Mouse (Mus musculus) frontal cortex, postnatal 14 days (tissue): Measurements from ENCODE around the gene Cd163l1.

Experiments
- DNase-seq, 2 experiments: peaks; one replicate each; pipeline ENCODE4 v3.0.0; 2022; ENCODE audit warnings: low spot score in 2 of 2

Cd163l1 gene

GRCm38 (mm10) chr7:140220375-140220774 is 2.3 kb downstream of the Cd163l1 start:
- no peak for DNase-seq

GRCm38 (mm10) chr7:140224209-140224608 is 6.1 kb downstream of the Cd163l1 start:
- no peak for DNase-seq

GRCm38 (mm10) chr7:140228476-140228875 is 10.4 kb downstream of the Cd163l1 start:
- no peak for DNase-seq

DNA sequence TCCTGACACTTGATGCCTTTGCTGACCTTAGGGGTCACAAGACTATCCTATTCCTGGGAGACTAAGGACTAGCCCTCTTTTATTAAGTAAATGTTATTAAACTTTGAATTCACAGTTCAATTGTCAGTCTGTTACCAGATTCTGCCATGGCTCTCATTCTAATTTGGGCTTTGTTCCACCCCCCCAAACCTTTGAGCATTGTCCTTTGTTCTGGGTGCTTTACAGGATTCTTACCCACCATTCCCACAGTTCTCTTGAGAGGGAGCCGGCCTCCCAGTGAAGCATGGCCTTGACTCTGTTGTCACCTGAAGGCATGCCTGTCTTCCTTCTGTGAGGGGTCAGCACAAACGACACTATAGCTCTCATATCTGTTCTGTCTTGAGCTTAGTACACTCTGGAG is 13.0 kb downstream of the Cd163l1 start:
- DNase-seq: no peak

GRCm38 (mm10) chr7:140233696-140234095 is 15.6 kb downstream of the Cd163l1 start:
- no peak for DNase-seq

- no peak for DNase-seq
Measured at GRCm38 (mm10) chr7:140247216-140247615, 29.1 kb downstream of the Cd163l1 start, which contains the start of gene 5830411N06Rik. TSS of gene 5830411N06Rik (plus strand) at chr7:140247284.

- DNase-seq: no peak
Measured at GRCm38 (mm10) chr7:140253780-140254299, 35.8 kb downstream of the Cd163l1 start.
